Mouse (Mus musculus) lung, embryonic 14.5 days (tissue): ENCODE measurements around the gene Keap1. TPM values are rescaled to one million over a fixed set of nuclear protein-coding genes. Genes with fewer than 3 reads are reported as not detected.

Experiments used
- ATAC-seq: fragments of 200-750 bp; cut with Nextera tagmentation; 2 replicates; pipeline ENCODE4 v1.8.0; 2017; ENCODE audit warnings: mild to moderate bottlenecking, moderate TSS enrichment, moderate library complexity; ENCODE audit not compliant: insufficient read depth
- DNase-seq: peaks from one replicate; pipeline ENCODE4 v3.0.0-alpha.2; 2015
- H3K27ac ChIP-seq: fragments of 300-500 bp; sonication (generic); 2 replicates; pipeline ENCODE4 v1.5.1; 2014; ENCODE audit warnings: low read depth, mild to moderate bottlenecking, moderate library complexity
- H3K27me3 ChIP-seq: fragments of 300-500 bp; sonication (generic); 2 replicates; pipeline ENCODE4 v1.6.1; 2014; ENCODE audit warnings: low read length, control low read depth; ENCODE audit not compliant: insufficient read depth
- H3K36me3 ChIP-seq: fragments of 300-500 bp; sonication (generic); 2 replicates; pipeline ENCODE4 v1.6.1; 2014; ENCODE audit warnings: control low read depth; ENCODE audit not compliant: insufficient read depth
- H3K4me1 ChIP-seq: fragments of 300-500 bp; sonication (generic); 2 replicates; pipeline ENCODE4 v1.6.1; 2014; ENCODE audit warnings: antibody characterized with exemption, control low read depth; ENCODE audit not compliant: insufficient read depth
- H3K4me2 ChIP-seq: fragments of 300-500 bp; sonication (generic); 2 replicates; pipeline ENCODE4 v1.6.1; 2014; ENCODE audit warnings: mild to moderate bottlenecking
- H3K4me3 ChIP-seq: fragments of 300-500 bp; sonication (generic); 2 replicates; pipeline ENCODE4 v1.5.1; 2014; ENCODE audit warnings: low read depth, low read length
- H3K9ac ChIP-seq: fragments of 300-500 bp; sonication (generic); 2 replicates; pipeline ENCODE4 v1.6.1; 2014
- H3K9me3 ChIP-seq: fragments of 300-500 bp; sonication (generic); 2 replicates; pipeline ENCODE4 v1.6.1; 2016; ENCODE audit warnings: low read depth, low read length, control low read depth
- CTCF ChIP-seq: IDR thresholded peaks from 2 replicates; pipeline ENCODE4 v1.5.1; 2016; ENCODE audit warnings: antibody characterized with exemption, low read depth
- WGBS: fragments of 180-500 bp; shearing (Covaris S2); extraction: QIAGEN DNeasy Blood & Tissue Kit; methylation state at CpG from one replicate; pipeline ENCODE4 v1.1.7; 2014; 5-methylcytosine and 5-hydroxymethylcytosine counted together
- polyA plus RNA-seq: library from polyadenylated mRNA; unstranded; fragments of >200 nt; fragmentation: Nextera tagmentation; extraction: Ambion mirVana; gene quantifications from 2 replicates; pipeline ENCODE4 v1.2.1, GENCODE M21; 2014

The Keap1 gene
- polyA plus RNA-seq, 1 experiment from 2014 or later = 44.6 TPM

- no peak overlapping the region for H3K4me2 ChIP-seq
- no peak overlapping the region for H3K9ac ChIP-seq
- peaks cover 97% of the 10 kb centered on the region for H3K36me3 ChIP-seq
- H3K9me3 ChIP-seq = no peaks in the 10 kb centered on the region
- DNase-seq (peak; percentile 27), ATAC-seq (no peak)
- H3K27ac ChIP-seq = no peak overlapping the region
- no peak for TF ChIP-seq CTCF
- H3K4me1 ChIP-seq = no peaks in the 10 kb centered on the region
- 88% methylated on average over 5 of the region's 5 CpGs for WGBS
- no peaks in the 10 kb centered on the region for H3K27me3 ChIP-seq
- H3K4me3 ChIP-seq = no peak overlapping the region
Observed at GRCm38 (mm10) chr9:21277776-21278175, 38.6 kb upstream of the Keap1 start.

GRCm38 (mm10) chr9:21276307-21276706 is 37.1 kb upstream of the Keap1 start:
- no peaks in the 10 kb centered on the region for H3K4me1 ChIP-seq
- H3K27me3 ChIP-seq = no peaks in the 10 kb centered on the region
- no peak for ATAC-seq
- no peak for DNase-seq
- H3K36me3 ChIP-seq = peaks cover 98% of the 10 kb centered on the region
- no peaks in the 10 kb centered on the region for H3K9me3 ChIP-seq
- no peak overlapping the region for H3K4me3 ChIP-seq
- no peak for TF ChIP-seq CTCF
- H3K27ac ChIP-seq = no peak overlapping the region
- 80% methylated on average over 8 of the region's 8 CpGs for WGBS
- H3K9ac ChIP-seq = no peak overlapping the region
- no peak overlapping the region for H3K4me2 ChIP-seq

DNA sequence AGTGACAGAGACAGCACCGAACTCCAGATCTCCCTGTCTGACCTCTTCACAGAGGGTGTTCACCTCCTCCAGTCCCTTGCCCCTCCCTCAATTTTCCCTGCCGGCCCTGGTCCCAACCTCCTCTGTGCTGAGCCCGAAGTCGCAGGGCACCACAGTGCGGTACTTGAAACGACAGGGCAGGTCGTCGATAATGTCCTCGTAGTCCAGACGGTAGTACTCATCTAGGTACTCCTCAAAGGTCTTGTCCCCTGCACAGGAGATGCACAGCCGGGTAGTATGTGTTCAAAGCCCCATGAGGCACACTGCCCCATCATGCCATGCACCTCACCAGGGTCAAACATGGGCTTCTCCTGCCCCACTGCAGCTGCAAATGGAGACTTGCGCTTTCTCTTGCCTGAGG is 36.6 kb upstream of the Keap1 start:
- H3K4me3 ChIP-seq = no peak overlapping the region
- H3K9me3 ChIP-seq = no peaks in the 10 kb centered on the region
- WGBS = 80% methylated on average over 12 of the region's 12 CpGs
- H3K27me3 ChIP-seq = no peaks in the 10 kb centered on the region
- no peak overlapping the region for H3K27ac ChIP-seq
- DNase-seq = no peak
- no peaks in the 10 kb centered on the region for H3K4me1 ChIP-seq
- ATAC-seq = no peak
- no peak for TF ChIP-seq CTCF
- H3K4me2 ChIP-seq = no peak overlapping the region
- no peak overlapping the region for H3K9ac ChIP-seq
- peaks cover 98% of the 10 kb centered on the region for H3K36me3 ChIP-seq

- no peak overlapping the region for H3K27ac ChIP-seq
- no peak for TF ChIP-seq CTCF
- ATAC-seq (no peak), DNase-seq (no peak)
- peaks cover 98% of the 10 kb centered on the region for H3K36me3 ChIP-seq
- H3K4me2 ChIP-seq = no peak overlapping the region
- H3K9me3 ChIP-seq = no peaks in the 10 kb centered on the region
- no peak overlapping the region for H3K4me3 ChIP-seq
- WGBS = 74% methylated on average over 7 of the region's 7 CpGs
- H3K4me1 ChIP-seq = no peaks in the 10 kb centered on the region
- no peak overlapping the region for H3K9ac ChIP-seq
- H3K27me3 ChIP-seq = no peaks in the 10 kb centered on the region
Observed at GRCm38 (mm10) chr9:21275013-21275710, 36.0 kb upstream of the Keap1 start.

GRCm38 (mm10) chr9:21274336-21274735 is 35.2 kb upstream of the Keap1 start:
- H3K27ac ChIP-seq = no peak overlapping the region
- H3K9ac ChIP-seq = no peak overlapping the region
- DNase-seq (no peak), ATAC-seq (no peak)
- H3K4me3 ChIP-seq = no peak overlapping the region
- no peaks in the 10 kb centered on the region for H3K27me3 ChIP-seq
- no peak overlapping the region for H3K4me2 ChIP-seq
- H3K36me3 ChIP-seq = peaks cover 98% of the 10 kb centered on the region
- TF ChIP-seq CTCF = no peak
- no peaks in the 10 kb centered on the region for H3K4me1 ChIP-seq
- no peaks in the 10 kb centered on the region for H3K9me3 ChIP-seq
- 86% methylated on average over 3 of the region's 3 CpGs for WGBS

DNA sequence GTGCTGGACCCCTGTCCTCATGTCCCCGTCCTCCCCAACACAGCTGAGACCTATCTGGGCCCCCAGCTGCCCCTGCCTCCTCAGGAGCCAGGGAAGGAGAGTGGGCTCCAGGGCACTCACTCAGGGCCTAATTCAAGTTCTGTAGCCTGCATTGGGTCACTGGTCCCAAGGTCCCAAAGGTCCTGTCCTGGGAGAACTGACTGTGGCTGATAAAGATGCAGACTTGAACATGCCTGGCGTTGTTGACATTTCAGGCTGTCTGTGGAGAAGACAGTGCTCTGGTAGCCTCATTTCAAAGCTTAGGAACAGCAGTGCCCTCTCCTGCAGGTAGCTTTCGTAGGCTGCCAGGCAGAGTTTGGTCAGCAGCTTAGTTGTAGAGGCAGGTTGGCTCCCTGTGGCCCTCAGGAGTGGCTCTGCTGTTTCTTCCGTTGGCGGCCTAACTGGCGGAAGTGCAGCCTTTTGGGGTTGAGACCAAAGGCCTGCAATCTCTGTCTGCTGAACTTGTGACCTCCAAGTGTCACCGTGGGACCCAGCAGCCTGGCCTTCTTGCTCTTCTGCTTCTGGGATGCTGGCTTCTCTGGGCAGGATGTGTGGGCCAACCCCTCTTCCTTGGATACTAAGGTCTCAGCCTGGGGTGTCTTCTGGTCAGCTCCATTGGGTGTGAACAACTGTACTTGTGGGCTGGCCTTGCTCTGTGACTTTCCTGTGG is 34.5 kb upstream of the Keap1 start:
- no peak overlapping the region for H3K4me2 ChIP-seq
- ATAC-seq (no peak), DNase-seq (no peak)
- no peak overlapping the region for H3K27ac ChIP-seq
- H3K9ac ChIP-seq = no peak overlapping the region
- H3K4me1 ChIP-seq = no peaks in the 10 kb centered on the region
- no peaks in the 10 kb centered on the region for H3K27me3 ChIP-seq
- peaks cover 98% of the 10 kb centered on the region for H3K36me3 ChIP-seq
- WGBS = 54% methylated on average over 7 of the region's 7 CpGs
- H3K9me3 ChIP-seq = no peaks in the 10 kb centered on the region
- no peak overlapping the region for H3K4me3 ChIP-seq
- TF ChIP-seq CTCF = no peak

DNA sequence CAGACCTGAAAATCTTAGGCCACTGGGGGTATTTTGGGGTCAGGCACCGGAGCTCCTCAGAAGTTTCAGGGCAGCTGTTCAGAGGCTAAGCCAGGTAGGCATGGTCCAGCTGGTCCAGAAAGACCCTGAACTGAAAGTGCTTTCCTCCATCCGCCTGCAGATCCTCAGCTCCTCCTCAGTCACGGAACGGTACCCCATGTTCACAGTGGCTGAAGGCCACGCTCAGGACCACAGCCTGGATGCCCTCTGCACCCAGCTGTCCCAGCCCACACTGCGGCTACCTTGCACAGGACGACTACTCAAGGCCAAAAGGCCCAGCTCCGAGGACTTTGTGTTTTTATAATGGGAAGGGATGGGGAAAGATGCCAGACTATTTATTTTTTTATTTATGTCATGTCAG is 33.9 kb upstream of the Keap1 start:
- ATAC-seq (no peak), DNase-seq (no peak)
- 72% methylated on average over 8 of the region's 8 CpGs for WGBS
- Histone ChIP-seq H3K4me3 (no peak overlapping the region), H3K9me3 (no peaks in the 10 kb centered on the region), H3K36me3 (peaks cover 98% of the 10 kb centered on the region), H3K4me2 (no peak overlapping the region), H3K9ac (no peak overlapping the region), H3K27ac (no peak overlapping the region), H3K27me3 (no peaks in the 10 kb centered on the region), H3K4me1 (no peaks in the 10 kb centered on the region)
- TF ChIP-seq CTCF = no peak
